Mouse (Mus musculus): ENCODE measurements around the gene Ino80d. TPM values are rescaled to one million over a fixed set of nuclear protein-coding genes. Genes with fewer than 3 reads are reported as not detected.

Gene Ino80d
- polyA plus RNA-seq, 1 experiment from 2014 or later: 5.9 TPM

DNA sequence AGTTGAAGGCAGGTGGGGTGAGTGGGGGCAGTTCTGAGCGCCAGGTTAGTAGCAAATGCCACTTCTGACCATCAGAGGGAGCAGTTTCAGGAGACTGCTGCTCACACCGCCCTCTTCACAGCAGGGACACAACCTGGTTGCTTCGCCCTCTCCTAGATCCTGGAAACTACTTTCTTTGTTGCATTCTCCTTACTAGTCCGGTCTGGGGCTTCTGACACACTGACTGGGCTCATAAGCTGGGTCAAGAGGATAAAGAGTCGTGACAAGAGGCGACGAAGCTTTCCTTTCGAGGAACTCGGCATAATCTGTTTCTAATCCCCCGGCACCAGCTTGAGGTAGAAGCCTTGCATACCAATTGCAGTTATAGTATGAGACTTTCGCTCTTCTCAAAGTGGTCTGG lies 129.9 kb downstream of the Ino80d start:
- peak; percentile 67 for ATAC-seq (ENCODE audit: low FRiP score, low TSS enrichment)
- Histone ChIP-seq H3K36me3 (ENCODE audit: control insufficient read depth, insufficient read depth, low read length) (no peaks in the 10 kb centered on the region), H3K27me3 (ENCODE audit: control insufficient read depth, insufficient read depth, low read length) (no peaks in the 10 kb centered on the region), H3K27ac (replicated peaks) (no peak overlapping the region), H3K4me3 (ENCODE audit: low read depth, low read length) (0 out of 2 replicates have a peak overlapping the region, but pooled peaks have one; percentile 15), H3K4me1 (replicated peaks; ENCODE audit: control insufficient read depth, insufficient read depth) (no peaks in the 10 kb centered on the region), H3K9ac (ENCODE audit: low read length) (no peak overlapping the region; the same call in 1 of the 2 replicates), H3K9me3 (ENCODE audit: control insufficient read depth, low read length) (no peaks in the 10 kb centered on the region), H3K4me2 (replicated peaks; ENCODE audit: low read depth) (peak overlapping the region; percentile 38)
- 35% methylated on average over 11 of the region's 11 CpGs for WGBS
- peak; percentile 57 for DNase-seq (ENCODE audit: low spot score)
- TF ChIP-seq EP300 (optimal IDR thresholded peaks at IDR 0.05) (no peak), CTCF (IDR thresholded peaks at IDR 0.05; ENCODE audit: low read depth) (peak; percentile 74)

GRCm38 (mm10) chr1:62976742-62977141 lies 137.7 kb downstream of the Ino80d start:
- WGBS: 29% methylated on average over 3 of the region's 3 CpGs
- H3K27ac ChIP-seq (replicated peaks): no peak overlapping the region
- H3K4me3 ChIP-seq (ENCODE audit: low read depth, low read length): no peak overlapping the region
- TF ChIP-seq CTCF (IDR thresholded peaks at IDR 0.05; ENCODE audit: low read depth): no peak
- ATAC-seq (ENCODE audit: low FRiP score, low TSS enrichment): no peak; the same call in 1 of the 2 replicates
- no peak for DNase-seq (ENCODE audit: low spot score)
- no peaks in the 10 kb centered on the region for H3K9me3 ChIP-seq (ENCODE audit: control insufficient read depth, low read length)
- H3K9ac ChIP-seq (ENCODE audit: low read length): no peak overlapping the region
- no peak overlapping the region for H3K4me2 ChIP-seq (replicated peaks; ENCODE audit: low read depth)
- H3K4me1 ChIP-seq (replicated peaks; ENCODE audit: control insufficient read depth, insufficient read depth): no peaks in the 10 kb centered on the region
- H3K27me3 ChIP-seq (ENCODE audit: control insufficient read depth, insufficient read depth, low read length): no peaks in the 10 kb centered on the region
- no peaks in the 10 kb centered on the region for H3K36me3 ChIP-seq (ENCODE audit: control insufficient read depth, insufficient read depth, low read length)

DNA sequence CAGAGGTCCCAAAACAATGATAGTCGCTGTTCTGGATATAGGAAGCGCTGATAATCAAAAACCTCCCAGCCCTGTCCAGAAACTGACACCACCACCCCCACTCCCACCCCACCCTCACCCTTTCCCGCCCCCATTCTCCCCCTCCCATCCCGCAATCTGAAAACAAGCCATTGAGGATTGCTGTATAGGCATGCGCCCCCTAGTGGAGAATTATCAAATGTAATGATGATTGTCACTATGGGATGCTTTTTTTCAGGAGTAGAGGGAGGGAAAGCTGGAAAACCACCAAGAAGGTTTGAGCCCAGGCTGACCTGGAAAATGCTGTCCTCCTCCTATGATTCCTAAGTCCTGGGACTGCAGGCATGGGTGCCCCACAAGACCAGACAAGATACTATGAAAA lies 147.6 kb downstream of the Ino80d start:
- Histone ChIP-seq H3K9me3 (ENCODE audit: control insufficient read depth, low read length) (no peaks in the 10 kb centered on the region), H3K4me3 (ENCODE audit: low read depth, low read length) (no peak overlapping the region), H3K27me3 (ENCODE audit: control insufficient read depth, insufficient read depth, low read length) (no peaks in the 10 kb centered on the region), H3K4me1 (replicated peaks; ENCODE audit: control insufficient read depth, insufficient read depth) (no peaks in the 10 kb centered on the region), H3K9ac (ENCODE audit: low read length) (no peak overlapping the region), H3K4me2 (replicated peaks; ENCODE audit: low read depth) (no peak overlapping the region), H3K27ac (replicated peaks) (no peak overlapping the region), H3K36me3 (ENCODE audit: control insufficient read depth, insufficient read depth, low read length) (no peaks in the 10 kb centered on the region)
- TF ChIP-seq EP300 (optimal IDR thresholded peaks at IDR 0.05) (no peak), CTCF (IDR thresholded peaks at IDR 0.05; ENCODE audit: low read depth) (peak; percentile 77)
- 29% methylated on average over 5 of the region's 5 CpGs for WGBS
- ATAC-seq (ENCODE audit: low FRiP score, low TSS enrichment) (no peak), DNase-seq (ENCODE audit: low spot score) (no peak)

DNA sequence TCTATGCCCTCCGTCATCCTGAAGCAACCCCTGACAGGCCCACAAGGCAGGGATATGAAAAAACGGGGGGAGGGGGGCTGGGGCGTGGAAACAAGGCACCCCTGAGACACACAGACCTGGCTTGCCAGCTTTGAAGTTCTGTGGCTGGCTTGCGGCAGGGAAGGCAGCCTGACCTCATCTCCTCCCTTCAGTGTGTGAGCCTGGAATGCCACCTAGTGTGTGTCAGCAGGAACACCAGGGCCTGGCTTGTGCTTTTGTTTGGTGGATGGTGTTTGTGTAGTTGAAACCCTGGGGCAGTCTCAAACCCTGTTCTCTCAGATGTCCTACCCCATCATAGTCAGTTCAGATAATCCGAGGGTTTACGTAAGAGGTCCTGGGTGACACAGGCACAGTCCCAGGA lies 150.2 kb downstream of the Ino80d start:
- DNase-seq (ENCODE audit: low spot score): peak; percentile 76
- no peak overlapping the region for H3K9ac ChIP-seq (ENCODE audit: low read length)

DNA sequence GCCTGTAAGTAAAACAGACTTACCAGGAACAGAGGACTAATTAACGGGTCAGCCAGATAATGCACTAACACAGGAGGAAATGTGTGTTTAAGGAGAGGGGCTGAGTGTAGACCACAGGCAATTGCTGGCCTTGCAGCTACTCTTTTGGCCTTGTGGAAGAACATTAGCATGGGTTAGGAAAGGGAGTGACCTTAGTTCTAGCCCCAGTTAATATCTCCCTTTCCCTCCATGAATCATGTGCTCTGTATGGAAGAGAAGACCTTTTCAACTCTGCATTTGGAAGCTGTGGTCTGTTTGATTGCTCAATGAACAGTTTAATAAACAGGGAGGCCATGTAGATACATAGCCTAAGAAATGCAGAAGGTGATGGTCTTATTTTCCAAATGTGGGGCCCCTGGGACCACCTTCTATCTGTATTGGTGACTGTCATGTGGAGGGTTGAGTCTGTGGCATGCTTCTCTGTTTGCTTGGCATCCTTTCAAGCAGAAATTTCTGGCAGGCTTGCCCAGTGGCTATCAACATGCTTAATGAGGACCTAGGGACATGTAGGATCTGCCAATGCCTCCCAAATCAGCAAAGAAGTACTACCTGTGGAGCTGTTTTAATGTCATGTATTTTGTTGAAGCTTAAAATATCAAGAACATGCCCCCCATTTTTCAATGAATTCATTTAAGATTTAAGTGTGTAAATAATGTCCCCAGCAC lies 157.4 kb downstream of the Ino80d start:
- WGBS: 71% methylated on average over 1 of the region's 1 CpGs
- H3K9me3 ChIP-seq (ENCODE audit: control insufficient read depth, low read length): no peaks in the 10 kb centered on the region
- H3K4me2 ChIP-seq (replicated peaks; ENCODE audit: low read depth): no peak overlapping the region
- H3K27ac ChIP-seq (replicated peaks): no peak overlapping the region
- ATAC-seq (ENCODE audit: low FRiP score, low TSS enrichment) (no peak), DNase-seq (ENCODE audit: low spot score) (no peak)
- no peaks in the 10 kb centered on the region for H3K36me3 ChIP-seq (ENCODE audit: control insufficient read depth, insufficient read depth, low read length)
- H3K4me1 ChIP-seq (replicated peaks; ENCODE audit: control insufficient read depth, insufficient read depth): no peaks in the 10 kb centered on the region
- H3K9ac ChIP-seq (ENCODE audit: low read length): no peak overlapping the region
- no peak for TF ChIP-seq EP300 (optimal IDR thresholded peaks at IDR 0.05)
- no peak for TF ChIP-seq CTCF (IDR thresholded peaks at IDR 0.05; ENCODE audit: low read depth)
- no peak overlapping the region for H3K4me3 ChIP-seq (ENCODE audit: low read depth, low read length)
- H3K27me3 ChIP-seq (ENCODE audit: control insufficient read depth, insufficient read depth, low read length): no peaks in the 10 kb centered on the region

More for the DNA sequence above, 150.2 kb downstream of the Ino80d start:
- Histone ChIP-seq H3K4me1 (replicated peaks; ENCODE audit: control insufficient read depth, insufficient read depth) (no peaks in the 10 kb centered on the region), H3K9me3 (ENCODE audit: control insufficient read depth, low read length) (no peaks in the 10 kb centered on the region), H3K4me2 (replicated peaks; ENCODE audit: low read depth) (no peak overlapping the region), H3K36me3 (ENCODE audit: control insufficient read depth, insufficient read depth, low read length) (no peaks in the 10 kb centered on the region), H3K4me3 (ENCODE audit: low read depth, low read length) (no peak overlapping the region), H3K27ac (replicated peaks) (no peak overlapping the region), H3K27me3 (ENCODE audit: control insufficient read depth, insufficient read depth, low read length) (no peaks in the 10 kb centered on the region)
- TF ChIP-seq EP300 (optimal IDR thresholded peaks at IDR 0.05) (no peak), CTCF (IDR thresholded peaks at IDR 0.05; ENCODE audit: low read depth) (peak; percentile 97)
- peak; percentile 90 for ATAC-seq (ENCODE audit: low FRiP score, low TSS enrichment)
- 20% methylated on average over 6 of the region's 6 CpGs for WGBS

DNA sequence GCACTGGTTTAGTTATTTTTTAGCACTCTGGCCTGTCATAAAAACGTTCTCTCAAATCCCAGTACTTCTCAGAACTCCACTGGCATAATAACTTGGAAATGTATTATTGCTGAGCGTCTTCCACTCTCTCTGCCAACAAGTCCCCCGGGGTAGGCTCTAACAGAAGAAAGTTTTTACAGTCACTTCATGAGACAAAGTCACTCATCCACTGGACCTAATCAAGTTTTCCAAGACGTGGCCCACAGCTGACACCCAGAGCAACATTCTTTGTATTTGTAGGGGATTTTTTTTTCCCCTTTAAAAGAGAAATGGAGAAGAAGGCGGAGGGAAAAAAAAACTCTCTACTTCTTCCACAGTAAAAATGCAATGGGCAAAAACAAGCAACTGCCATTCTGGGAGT lies 157.9 kb downstream of the Ino80d start:
- DNase-seq (ENCODE audit: low spot score) (no peak), ATAC-seq (ENCODE audit: low FRiP score, low TSS enrichment) (no peak)
- Histone ChIP-seq H3K36me3 (ENCODE audit: control insufficient read depth, insufficient read depth, low read length) (no peaks in the 10 kb centered on the region), H3K4me1 (replicated peaks; ENCODE audit: control insufficient read depth, insufficient read depth) (no peaks in the 10 kb centered on the region), H3K27me3 (ENCODE audit: control insufficient read depth, insufficient read depth, low read length) (no peaks in the 10 kb centered on the region), H3K9ac (ENCODE audit: low read length) (no peak overlapping the region), H3K9me3 (ENCODE audit: control insufficient read depth, low read length) (no peaks in the 10 kb centered on the region), H3K27ac (replicated peaks) (no peak overlapping the region), H3K4me2 (replicated peaks; ENCODE audit: low read depth) (no peak overlapping the region), H3K4me3 (ENCODE audit: low read depth, low read length) (no peak overlapping the region)
- TF ChIP-seq EP300 (optimal IDR thresholded peaks at IDR 0.05) (no peak), CTCF (IDR thresholded peaks at IDR 0.05; ENCODE audit: low read depth) (no peak)
- 70% methylated on average over 5 of the region's 5 CpGs for WGBS
